Mouse (Mus musculus): ENCODE measurements around the gene Gm42906.

The Gm42906 gene

DNA sequence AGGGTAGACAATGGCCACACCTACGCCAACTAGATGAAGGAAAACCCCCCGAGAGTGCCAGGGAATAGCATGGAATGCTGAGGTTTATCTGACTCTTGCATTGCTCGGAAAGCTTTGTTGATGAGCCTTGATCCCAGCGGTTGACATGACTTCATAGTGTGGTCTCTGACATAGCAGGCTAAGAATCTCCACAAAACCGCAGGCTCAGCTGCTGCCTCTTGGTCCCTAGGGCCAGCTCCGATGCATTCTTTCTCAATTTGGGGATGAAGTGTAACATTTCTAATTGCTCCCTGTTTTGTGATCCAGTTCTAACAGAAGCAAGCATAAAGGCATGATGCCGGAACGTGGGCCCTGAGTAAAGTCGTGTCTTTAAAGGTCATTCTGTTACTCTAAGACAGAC, 315.2 kb downstream of the Gm42906 start:
- DNase-seq (ENCODE audit: low read depth in 1 of 2, low spot score in 2 of 2) = no peak

DNA sequence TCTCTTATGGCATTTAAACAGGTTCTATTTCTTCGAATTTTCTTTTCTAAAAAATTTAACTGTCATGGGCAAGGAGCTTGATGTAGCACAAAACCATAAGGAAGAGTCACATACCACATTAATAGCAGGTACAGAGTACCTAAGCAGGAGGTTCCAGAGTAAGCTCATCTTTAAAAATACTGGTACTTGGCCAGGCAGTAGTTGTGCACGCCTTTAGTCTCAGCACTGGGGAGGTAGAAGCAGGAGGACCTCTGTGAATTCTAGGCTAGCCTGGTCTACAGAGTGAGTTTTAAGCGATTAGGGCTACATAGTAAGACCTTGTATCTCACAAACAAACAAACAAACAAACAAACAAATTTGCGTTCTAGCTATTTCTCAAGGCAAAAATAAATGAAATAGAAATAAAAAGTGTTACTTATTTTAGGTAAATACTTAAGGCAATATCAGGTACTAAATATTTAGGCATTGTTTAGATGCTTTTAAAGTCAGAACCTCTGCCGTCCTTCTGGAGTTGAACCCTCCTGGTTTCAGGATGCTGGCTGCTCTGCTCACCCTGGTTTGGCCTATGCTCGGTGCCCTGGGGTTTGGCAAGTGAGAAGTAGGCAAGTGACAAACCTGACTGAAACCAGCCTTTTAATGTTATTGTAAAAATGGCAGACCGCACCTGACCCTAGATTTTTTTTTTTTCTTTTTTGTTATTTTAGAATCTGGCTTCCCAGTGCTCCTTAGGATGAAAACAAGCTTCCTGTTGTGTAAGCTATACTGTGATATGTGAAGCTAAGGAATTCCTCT, 316.7 kb downstream of the Gm42906 start:
- no peak for DNase-seq (ENCODE audit: low read depth in 1 of 2, low spot score in 2 of 2)

- no peak for DNase-seq (ENCODE audit: low read depth in 1 of 2, low spot score in 2 of 2)
These were observed 317.5 kb downstream of the Gm42906 start for GRCm38 (mm10) chr5:151110461-151110908.

DNA sequence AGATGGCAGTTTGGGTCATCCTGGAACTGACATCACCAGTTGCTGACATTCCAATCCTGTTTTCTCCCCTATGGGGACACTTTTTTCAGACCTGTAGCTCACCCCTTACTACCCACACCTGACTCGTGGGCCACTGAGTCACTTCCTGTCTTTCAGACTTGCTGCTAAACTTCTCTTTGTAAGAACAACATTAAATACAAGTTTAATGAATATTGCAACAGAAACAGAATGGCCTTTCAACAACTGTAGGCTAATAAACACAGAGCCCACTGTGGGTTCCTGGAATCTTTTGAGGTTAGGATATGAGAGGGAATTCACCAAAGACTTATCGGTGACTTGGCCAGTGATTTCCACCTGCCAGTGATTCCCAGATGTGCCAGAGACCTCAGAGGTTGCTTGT, 318.1 kb downstream of the Gm42906 start:
- no peak for DNase-seq (ENCODE audit: low read depth in 1 of 2, low spot score in 2 of 2)

DNA sequence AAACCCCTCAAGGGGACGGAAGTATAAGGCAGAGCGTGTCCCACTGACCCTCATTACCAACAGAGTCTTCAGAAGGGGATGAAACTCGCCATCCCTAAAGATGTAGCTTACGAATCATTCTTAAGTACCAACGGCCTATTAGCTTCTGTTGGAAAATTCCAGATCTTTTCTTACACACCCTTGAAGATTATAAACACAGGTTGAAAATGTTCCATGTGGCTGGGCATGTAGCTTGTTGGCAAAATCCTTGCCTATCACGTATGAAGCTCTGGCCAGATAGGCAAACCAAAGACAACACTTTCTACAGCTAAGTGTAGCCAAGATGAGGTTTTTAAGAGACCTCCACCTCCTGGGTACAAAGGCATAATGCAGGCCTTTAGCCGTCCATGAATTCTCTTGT, 319.0 kb downstream of the Gm42906 start:
- DNase-seq (ENCODE audit: low read depth in 1 of 2, low spot score in 2 of 2) = no peak

DNA sequence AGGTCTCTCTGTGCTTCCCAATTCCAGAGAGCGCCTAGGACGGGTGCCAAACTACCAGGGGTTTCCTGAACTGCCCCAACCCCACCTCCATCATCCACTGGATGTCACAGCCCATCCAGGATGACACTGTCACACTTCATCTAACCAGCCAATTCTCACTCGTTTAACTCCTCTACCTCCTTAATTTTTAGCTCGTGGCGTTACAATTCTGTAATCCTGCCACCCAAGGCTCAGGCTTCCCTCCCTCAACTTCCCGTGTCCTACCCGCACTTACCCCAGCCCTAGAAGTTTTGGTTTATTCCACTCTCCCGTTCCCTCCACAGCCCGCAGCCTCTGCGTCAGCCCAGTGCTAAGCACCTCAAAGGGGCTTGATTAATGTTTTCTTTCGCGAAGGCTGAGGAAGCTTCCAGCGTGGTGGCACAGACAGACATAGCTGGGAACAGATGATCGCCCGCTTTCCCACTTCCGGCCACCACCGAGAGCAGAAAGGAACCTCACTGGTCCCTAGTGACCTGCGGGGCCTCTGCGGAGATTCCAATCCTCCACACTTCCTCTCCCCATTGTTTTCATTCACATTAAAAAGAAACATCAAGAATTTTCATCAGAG, 319.6 kb downstream of the Gm42906 start:
- no peak for DNase-seq (ENCODE audit: low read depth in 1 of 2, low spot score in 2 of 2)

DNA sequence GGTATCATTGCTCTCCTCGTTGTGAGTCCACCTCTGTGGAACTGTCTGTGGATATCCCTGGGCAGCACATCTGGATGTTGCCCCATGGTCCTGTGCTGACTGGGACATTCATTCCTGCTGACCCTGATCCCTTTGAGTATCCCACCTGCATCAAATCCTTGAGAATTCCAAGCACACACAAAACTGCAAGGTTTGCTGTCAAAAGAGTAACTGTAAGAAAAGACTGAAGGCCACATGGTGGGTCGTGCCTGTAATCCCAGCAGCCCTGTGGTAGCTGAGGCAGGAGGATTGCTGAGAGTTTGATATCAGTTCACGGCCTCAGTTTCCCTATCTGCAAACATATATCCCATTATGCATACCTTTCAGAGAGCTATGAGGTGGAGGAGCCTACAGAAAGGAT, 321.1 kb downstream of the Gm42906 start:
- no peak for DNase-seq (ENCODE audit: low read depth in 1 of 2, low spot score in 2 of 2)

DNA sequence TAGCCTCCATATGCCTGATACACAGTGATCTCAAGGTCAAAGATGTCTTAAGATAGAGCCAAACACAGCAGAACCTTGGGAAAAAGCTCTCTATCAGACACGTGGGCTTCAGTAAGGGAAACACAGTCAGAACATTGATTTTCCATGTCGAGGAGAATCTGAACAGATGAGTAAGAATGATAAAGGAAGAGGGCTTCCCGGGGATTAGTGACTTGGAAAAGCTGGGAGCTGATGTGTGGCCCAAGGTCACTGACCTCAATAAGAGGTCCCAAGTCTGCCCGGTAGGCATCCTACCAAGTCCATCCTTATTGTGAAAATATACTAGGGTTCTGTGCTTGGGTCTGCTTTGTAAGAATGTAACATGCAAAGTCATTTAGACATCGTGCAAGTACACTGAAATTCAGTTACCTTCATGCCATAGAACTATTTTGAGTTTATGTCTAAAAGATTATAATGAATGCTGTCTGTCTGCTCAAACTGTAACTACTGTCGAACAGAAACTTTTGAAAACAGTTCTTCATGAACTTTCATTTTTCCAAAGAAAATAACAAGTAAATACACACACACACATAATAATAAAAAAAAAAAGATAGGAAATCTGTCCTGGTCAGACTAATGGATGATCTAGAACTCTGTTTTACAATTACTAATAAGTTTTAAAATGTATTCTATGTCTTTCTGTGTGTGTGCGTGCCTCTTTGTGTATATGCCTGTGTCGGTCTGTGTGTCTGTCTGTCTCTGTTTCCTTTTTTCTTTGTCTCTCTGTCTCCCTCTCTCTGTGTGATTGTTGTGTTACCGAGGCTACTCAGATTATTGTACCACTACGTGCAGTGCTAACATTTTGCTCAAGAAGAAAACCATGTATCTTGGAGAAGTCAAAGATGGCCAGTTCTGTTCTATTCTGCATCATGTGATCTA, 322.6 kb downstream of the Gm42906 start:
- DNase-seq (ENCODE audit: low read depth in 1 of 2, low spot score in 2 of 2) = no peak

DNA sequence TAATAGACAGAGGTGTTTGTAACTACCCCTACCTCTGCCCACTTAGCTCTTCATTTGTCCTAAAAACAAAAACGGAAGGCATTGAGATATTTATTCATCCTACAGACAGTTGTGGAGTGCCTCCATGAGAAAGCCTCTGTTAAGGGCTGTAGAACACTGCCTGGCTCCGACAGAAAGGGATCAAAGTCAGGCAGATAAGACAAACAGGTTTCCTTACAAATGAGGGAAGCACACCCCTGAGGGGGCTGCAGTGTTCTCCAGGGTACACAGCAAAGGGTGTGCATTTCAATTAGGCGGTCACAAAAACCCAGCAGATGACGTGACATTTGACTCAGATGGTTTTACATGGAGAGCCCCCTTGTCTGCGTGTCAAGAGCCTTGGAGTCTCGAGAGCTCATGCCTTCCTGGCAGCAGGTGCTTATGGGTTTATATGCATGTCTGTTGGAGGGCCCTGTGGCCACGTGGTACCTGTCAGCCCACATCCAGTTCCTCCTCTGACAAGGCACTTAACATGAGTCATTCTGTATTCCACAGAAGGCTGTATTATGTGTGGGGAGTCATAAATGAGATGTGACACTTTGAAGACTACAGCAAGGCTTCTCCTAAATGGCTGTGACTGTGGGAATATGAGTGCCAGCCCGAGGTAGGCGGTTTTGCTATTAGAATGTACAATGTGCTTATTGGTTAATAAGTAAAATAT, 323.5 kb downstream of the Gm42906 start:
- no peak for DNase-seq (ENCODE audit: low read depth in 1 of 2, low spot score in 2 of 2)

- no peak for DNase-seq (ENCODE audit: low read depth in 1 of 2, low spot score in 2 of 2)
These were observed 324.7 kb downstream of the Gm42906 start for GRCm38 (mm10) chr5:151103284-151103683.

- no peak for DNase-seq (ENCODE audit: low read depth in 1 of 2, low spot score in 2 of 2)
These were observed 325.7 kb downstream of the Gm42906 start for GRCm38 (mm10) chr5:151102262-151102661.

GRCm38 (mm10) chr5:151096012-151096411, 332.0 kb downstream of the Gm42906 start:
- no peak for DNase-seq (ENCODE audit: low read depth in 1 of 2, low spot score in 2 of 2)

DNA sequence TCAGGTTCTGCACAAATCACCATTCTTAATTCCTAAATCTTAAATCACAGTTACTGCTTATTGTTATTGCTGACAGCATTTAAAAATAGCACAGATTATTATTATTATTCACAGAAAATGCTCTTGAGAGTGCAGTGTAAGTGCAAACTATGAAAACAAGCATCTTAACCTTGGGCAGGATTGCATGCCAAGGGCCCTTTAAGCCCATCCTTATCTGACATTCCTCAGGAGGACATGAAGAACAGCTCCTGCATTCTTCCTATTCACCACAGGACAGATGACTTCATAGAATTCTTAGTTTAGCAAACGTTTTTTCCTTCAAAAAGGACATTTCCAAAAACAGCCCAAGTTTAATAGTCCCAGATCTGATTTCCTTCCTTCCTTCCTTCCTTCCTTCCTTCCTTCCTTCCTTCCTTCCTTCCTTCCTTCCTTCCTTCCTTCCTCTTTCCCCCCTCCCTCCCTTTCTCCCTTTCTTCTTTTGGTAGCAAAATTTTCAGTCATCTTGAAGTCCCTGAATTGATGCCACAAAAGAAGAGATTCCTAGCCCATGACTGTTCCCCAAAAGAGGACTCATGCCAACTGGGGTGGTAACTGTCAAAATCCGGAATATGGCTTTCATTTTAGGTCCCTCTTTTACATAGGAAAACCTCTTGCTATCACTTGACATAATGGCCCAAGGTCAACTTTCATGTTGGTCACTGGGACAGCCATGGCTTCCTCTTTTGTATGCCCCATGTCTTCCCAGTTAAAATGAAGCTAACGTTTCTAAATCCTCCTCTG, 334.9 kb downstream of the Gm42906 start:
- DNase-seq (ENCODE audit: low read depth in 1 of 2, low spot score in 2 of 2) = no peak

- DNase-seq (ENCODE audit: low read depth in 1 of 2, low spot score in 2 of 2) = no peak
These were observed 337.0 kb downstream of the Gm42906 start for GRCm38 (mm10) chr5:151090996-151091395.

- no peak for DNase-seq (ENCODE audit: low read depth in 1 of 2, low spot score in 2 of 2)
These were observed 338.8 kb downstream of the Gm42906 start for GRCm38 (mm10) chr5:151089201-151089600.

- no peak for DNase-seq (ENCODE audit: low read depth in 1 of 2, low spot score in 2 of 2)
These were observed 341.3 kb downstream of the Gm42906 start for GRCm38 (mm10) chr5:151086425-151087202.

- DNase-seq (ENCODE audit: low read depth in 1 of 2, low spot score in 2 of 2) = no peak
These were observed 342.2 kb downstream of the Gm42906 start for GRCm38 (mm10) chr5:151085749-151086148.

- DNase-seq (ENCODE audit: low read depth in 1 of 2, low spot score in 2 of 2) = no peak
These were observed 347.7 kb downstream of the Gm42906 start for GRCm38 (mm10) chr5:151080276-151080675.

GRCm38 (mm10) chr5:151077953-151078352, 350.0 kb downstream of the Gm42906 start:
- no peak for DNase-seq (ENCODE audit: low read depth in 1 of 2, low spot score in 2 of 2)

GRCm38 (mm10) chr5:151076917-151077316, 351.0 kb downstream of the Gm42906 start:
- no peak for DNase-seq (ENCODE audit: low read depth in 1 of 2, low spot score in 2 of 2)

Measured in monocyte, adult 2 months (primary cell).